Mouse (Mus musculus) olfactory bulb, adult 2 months (tissue): ENCODE results near the gene Abca13.

Experiments
- CTCF ChIP-seq: fragments of 200-500 bp; IDR thresholded peaks from 2 replicates; pipeline ENCODE4 v1.5.1; 2012; ENCODE audit warnings: low read depth, mild to moderate bottlenecking, low read length, moderate library complexity; ENCODE audit not compliant: insufficient read depth
- POLR2A ChIP-seq: fragments of 200-500 bp; IDR thresholded peaks from 2 replicates; pipeline ENCODE4 v1.6.1; 2012; ENCODE audit warnings: mild to moderate bottlenecking, low read depth, low read length, moderate library complexity; ENCODE audit not compliant: insufficient read depth

- no peak for TF ChIP-seq CTCF
- no peak for TF ChIP-seq POLR2A
Measured at GRCm38 (mm10) chr11:9316545-9316944, 124.8 kb downstream of the Abca13 start.
